Mouse (Mus musculus): ENCODE measurements around the gene Mrgprg. TPM values are rescaled to one million over a fixed set of nuclear protein-coding genes. Genes with fewer than 3 reads are reported as not detected.

Gene Mrgprg
- total RNA-seq, 2 experiments from 2014 or later: 0.29 TPM; not detected in 1

GRCm38 (mm10) chr7:143755357-143756124, 11.3 kb downstream of the Mrgprg start:
- DNase-seq: no peak

DNA sequence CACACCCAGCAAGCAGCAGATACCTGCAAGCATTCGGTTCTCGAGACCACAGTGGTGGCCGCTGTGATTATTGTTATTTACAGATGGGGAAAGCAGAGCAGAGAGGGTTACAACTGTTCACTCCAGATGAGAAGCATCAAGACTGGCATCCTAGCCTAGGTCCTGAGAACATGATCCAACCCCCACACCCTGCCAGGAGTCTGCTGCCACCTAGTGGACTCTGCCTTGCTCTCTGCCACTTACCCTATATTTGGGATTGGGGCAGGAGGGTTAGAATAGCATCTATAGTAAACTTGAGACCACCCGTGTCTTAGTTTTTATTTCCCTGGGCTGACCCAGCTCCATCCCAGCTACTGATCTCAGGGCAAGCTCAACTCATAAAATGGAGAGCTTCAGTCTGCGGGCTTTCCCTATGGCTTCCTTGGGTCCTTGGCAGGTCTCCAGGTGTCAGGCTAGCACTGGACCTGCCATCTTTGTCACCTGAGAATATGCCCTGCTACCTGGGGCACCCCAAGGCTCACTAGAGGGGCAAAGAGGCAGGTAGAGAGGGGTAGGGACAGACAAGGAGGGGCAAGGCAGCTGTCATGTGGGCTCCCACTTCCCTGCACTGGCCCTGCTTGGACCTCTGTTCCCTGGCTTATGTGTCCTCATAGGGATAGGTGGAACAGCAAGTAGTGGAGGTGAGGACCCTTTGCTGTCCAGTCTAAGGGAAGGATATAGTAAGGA, 12.6 kb downstream of the Mrgprg start:
- DNase-seq: no peak

DNA sequence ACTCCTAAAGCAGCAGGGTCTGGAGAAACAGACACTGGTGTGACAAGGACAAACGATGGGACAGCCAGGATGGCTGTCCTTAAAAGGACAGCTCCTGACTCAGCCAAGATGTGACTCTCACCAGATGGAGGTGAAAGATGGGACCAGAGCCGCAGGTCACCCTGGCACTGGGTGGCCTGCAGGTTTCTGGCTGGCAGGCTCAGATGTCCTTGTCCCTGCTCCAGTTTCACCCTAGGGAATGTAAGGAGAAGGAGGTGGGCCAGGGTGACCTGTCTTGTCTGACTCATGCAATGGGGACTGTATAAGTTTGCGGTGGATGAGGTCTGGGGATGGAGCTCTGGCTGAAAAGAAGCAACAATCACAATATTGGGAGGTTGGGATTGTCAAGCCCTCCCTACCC, 14.2 kb downstream of the Mrgprg start:
- no peak for DNase-seq

DNA sequence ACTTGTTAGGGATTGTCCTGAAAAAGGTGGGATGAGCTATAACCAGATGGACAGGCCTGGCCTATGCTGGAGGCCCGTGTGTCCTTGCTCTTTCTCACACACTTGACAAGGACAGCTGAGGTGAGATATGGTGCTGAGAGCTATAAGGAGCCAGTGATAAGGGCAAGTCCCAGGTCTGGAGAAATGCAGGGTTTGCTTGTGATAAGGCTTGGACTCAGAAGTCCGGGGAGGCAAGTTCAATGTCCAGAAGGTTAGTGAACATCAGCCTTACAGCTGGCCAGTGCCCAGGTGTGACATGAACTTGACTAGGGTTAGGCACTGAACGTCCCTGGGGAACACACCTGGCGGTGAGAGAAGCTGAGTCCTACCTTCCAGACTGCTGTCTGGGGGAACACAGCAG, 14.7 kb downstream of the Mrgprg start:
- no peak for DNase-seq

DNA sequence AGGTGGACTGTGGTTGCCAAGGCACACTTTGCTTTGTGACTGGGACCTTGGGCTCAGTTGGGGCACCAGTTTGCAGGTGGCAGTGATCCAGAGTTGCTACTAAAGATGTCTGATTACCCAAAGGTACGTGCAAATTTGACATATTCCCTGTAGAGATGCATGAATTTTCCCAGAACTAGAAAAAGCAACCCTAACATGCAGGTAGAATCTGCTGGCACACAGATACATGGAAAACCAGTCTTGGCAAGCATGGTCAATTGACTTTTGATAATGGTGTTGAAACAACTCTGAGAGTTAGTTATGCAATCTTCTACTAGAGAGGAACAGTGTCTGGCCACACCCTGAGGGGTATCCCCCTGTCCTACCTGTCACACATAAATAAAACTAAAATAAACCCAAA, 15.4 kb downstream of the Mrgprg start:
- no peak for DNase-seq

GRCm38 (mm10) chr7:143749045-143749444, 17.7 kb downstream of the Mrgprg start:
- DNase-seq: no peak

DNA sequence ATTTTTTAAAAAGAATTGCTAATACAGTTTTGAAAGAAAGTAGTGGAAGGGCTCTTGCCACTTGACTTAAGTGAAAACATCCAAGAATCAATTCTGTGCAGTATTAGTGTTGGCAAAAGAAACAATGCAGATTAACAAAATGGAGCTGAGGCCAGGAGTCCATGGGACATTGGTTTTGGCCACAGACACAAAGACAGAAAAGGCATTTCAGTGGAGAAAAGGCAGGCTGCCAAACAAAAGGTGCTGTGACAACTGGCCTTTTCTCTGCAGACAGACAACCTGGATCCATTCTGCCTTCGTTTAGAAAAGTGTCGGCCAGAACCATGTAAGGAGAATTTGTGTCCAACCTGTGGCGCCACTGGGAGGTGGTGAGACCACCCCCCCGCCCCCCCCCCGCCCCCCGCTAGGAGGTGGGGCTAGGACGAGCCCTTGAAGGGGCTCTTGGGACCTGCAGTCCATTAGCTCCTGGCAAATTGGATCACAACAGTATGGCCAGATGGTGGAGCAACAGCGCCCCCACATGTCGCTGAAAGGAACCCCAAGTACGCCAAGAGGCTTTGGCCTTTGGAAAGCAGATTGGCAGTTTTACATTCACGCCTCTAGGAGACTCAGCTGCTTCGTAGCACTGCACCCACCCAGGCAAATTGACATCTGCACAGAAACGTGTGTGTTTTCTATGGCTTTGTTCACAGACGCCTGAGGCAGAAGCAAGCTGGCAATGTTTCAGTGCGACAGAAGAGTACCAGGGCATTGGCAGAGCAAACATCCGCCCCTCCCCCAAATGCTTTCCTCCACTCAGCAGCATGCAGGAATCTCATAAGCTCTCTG, 18.5 kb downstream of the Mrgprg start:
- peak; percentile 78 for DNase-seq

GRCm38 (mm10) chr7:143740653-143741052, 26.1 kb downstream of the Mrgprg start:
- no peak for DNase-seq

GRCm38 (mm10) chr7:143739511-143740461, 27.0 kb downstream of the Mrgprg start:
- peak; percentile 87 for DNase-seq

DNA sequence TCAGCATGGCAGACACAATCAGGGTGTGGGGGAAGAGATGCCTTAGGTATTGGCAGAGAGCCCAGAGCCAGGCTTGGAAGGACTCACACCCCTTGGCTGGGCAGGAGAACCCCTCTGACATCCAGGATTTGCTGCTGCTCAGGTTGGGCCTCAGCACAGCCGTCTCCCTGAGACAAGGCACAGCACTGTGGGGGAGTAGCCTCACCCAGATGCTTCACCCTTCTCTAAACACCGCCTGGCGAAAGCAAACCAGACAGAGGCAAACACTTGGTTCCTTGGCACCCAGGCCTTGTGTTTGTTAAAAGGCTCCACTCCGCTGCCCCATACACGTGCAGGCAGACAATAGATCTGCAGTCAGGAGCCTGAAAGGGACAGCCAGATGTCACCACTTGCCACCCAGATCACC, 28.2 kb downstream of the Mrgprg start:
- DNase-seq: no peak

- no peak for DNase-seq
These were observed 28.6 kb downstream of the Mrgprg start for GRCm38 (mm10) chr7:143738194-143738593.

GRCm38 (mm10) chr7:143733746-143734145, 33.0 kb downstream of the Mrgprg start:
- no peak for DNase-seq

- DNase-seq: peak; percentile 53
These were observed 36.9 kb downstream of the Mrgprg start for GRCm38 (mm10) chr7:143729886-143730285.

DNA sequence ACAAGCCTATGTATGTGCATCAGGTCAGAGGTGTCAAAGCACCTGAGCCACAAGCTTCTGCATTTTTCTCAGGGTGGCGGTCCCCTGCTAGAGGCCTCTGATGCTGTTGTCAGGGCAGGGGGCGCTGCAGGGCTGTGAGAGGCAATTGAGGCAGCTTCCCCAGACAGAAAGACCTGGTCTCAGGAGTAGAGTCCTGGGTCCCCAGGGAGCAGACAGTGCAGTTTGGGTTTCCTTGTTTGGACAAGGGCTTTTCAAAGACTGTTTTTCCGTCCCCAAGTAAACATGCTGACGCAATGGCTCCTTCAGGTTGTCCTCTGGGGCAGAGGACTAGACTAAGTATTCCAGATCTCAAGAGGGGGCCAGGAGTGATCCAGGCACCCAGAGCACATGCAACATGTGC, 40.4 kb downstream of the Mrgprg start:
- DNase-seq: no peak

DNA sequence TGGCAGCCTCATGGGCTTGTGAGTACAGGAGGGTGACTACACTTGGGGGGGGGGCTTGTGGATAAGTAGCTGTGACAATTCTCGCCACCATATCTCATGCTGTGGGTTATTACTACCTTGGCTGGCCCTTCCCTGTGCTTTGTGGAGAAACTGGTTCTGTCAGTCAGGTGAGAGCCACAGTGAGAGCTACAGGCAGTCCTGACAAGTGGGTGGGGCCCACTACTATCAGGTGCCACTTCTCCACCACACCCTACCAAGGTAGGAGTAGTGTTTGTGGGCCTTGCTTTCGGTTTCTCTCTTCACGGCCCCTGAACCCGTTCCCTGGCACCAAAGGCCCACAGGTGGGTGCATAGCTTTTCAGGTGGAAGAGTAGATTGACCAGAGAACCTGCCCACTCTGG, 43.0 kb downstream of the Mrgprg start:
- DNase-seq: no peak

DNA sequence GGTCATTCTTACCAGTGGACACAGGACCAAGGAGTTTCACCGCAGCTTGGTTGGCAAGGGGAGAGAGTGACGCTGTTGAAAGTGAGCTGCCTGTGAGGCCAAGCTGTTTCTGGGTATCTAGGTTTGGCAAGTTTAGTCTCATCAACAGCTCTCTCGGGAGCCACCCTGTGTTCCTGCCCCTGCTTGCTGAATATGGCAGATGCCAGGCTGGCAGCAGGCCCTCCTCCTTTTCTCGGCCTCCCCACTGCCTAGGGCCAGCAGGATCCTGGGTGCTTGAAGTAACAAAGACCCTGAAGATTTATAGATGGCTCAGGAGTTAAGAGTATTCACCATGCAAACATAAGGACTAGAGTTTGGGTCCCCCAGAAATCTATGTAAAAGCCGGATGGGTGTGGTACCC, 44.1 kb downstream of the Mrgprg start:
- peak; percentile 42 for DNase-seq

GRCm38 (mm10) chr7:143717811-143718210, 49.0 kb downstream of the Mrgprg start:
- no peak for DNase-seq

Data from gastrocnemius, postnatal 25 days (tissue).